Mouse (Mus musculus): ENCODE measurements around the gene Ppp1r1b.

Ppp1r1b gene

GRCm38 (mm10) chr11:98348083-98348961 is at the start of gene Ppp1r1b:
Gene Ppp1r1b (plus strand): TSS chr11:98348404.
- in situ Hi-C loops (cut with MboI, MseI) = no loop called here

GRCm38 (mm10) chr11:98298484-98299205 is 49.6 kb upstream of the Ppp1r1b start:
- in situ Hi-C loops (cut with MboI, MseI) = no loop called here

- in situ Hi-C loops (cut with MboI, MseI) = no loop called here
These were observed 34.3 kb upstream of the Ppp1r1b start for GRCm38 (mm10) chr11:98313790-98314323.

- in situ Hi-C loops (cut with MboI, MseI) = no loop called here
These were observed 30.7 kb upstream of the Ppp1r1b start for GRCm38 (mm10) chr11:98317479-98317878.

GRCm38 (mm10) chr11:98318421-98319116 is 29.6 kb upstream of the Ppp1r1b start:
- in situ Hi-C loops (cut with MboI, MseI) = no loop called here

- in situ Hi-C loops (cut with MboI, MseI) = no loop called here
These were observed 29.1 kb upstream of the Ppp1r1b start for GRCm38 (mm10) chr11:98319120-98319519.

- in situ Hi-C loops (cut with MboI, MseI) = no loop called here
These were observed 28.7 kb upstream of the Ppp1r1b start for GRCm38 (mm10) chr11:98319544-98319943.

- in situ Hi-C loops (cut with MboI, MseI) = no loop called here
These were observed 28.3 kb upstream of the Ppp1r1b start for GRCm38 (mm10) chr11:98319944-98320343.

- in situ Hi-C loops (cut with MboI, MseI) = no loop called here
These were observed 27.8 kb upstream of the Ppp1r1b start for GRCm38 (mm10) chr11:98320381-98320780.

- in situ Hi-C loops (cut with MboI, MseI) = no loop called here
These were observed 27.2 kb upstream of the Ppp1r1b start for GRCm38 (mm10) chr11:98320806-98321676.

- in situ Hi-C loops (cut with MboI, MseI) = no loop called here
These were observed 26.6 kb upstream of the Ppp1r1b start for GRCm38 (mm10) chr11:98321677-98322003.

- in situ Hi-C loops (cut with MboI, MseI) = no loop called here
These were observed 26.0 kb upstream of the Ppp1r1b start for GRCm38 (mm10) chr11:98322159-98322558.

GRCm38 (mm10) chr11:98323136-98323866 is 24.9 kb upstream of the Ppp1r1b start:
- in situ Hi-C loops (cut with MboI, MseI) = no loop called here

- in situ Hi-C loops (cut with MboI, MseI) = no loop called here
These were observed 24.3 kb upstream of the Ppp1r1b start for GRCm38 (mm10) chr11:98323933-98324332.

- in situ Hi-C loops (cut with MboI, MseI) = no loop called here
These were observed 22.9 kb upstream of the Ppp1r1b start for GRCm38 (mm10) chr11:98325191-98325820.

- in situ Hi-C loops (cut with MboI, MseI) = no loop called here
These were observed 22.4 kb upstream of the Ppp1r1b start for GRCm38 (mm10) chr11:98325821-98326218.

- in situ Hi-C loops (cut with MboI, MseI) = no loop called here
These were observed 21.5 kb upstream of the Ppp1r1b start for GRCm38 (mm10) chr11:98326741-98327135.

- in situ Hi-C loops (cut with MboI, MseI) = no loop called here
These were observed 20.8 kb upstream of the Ppp1r1b start for GRCm38 (mm10) chr11:98327136-98328030.

- in situ Hi-C loops (cut with MboI, MseI) = no loop called here
These were observed 20.2 kb upstream of the Ppp1r1b start for GRCm38 (mm10) chr11:98328031-98328370.
